Mouse (Mus musculus): ENCODE results near the gene Adora3. TPM values are rescaled to one million over a fixed set of nuclear protein-coding genes. Genes with fewer than 3 reads are reported as not detected.

The Adora3 gene
- total RNA-seq, 2 experiments from 2014 or later, result 1.1 to 1.4 TPM

- DNase-seq (ENCODE audit: low spot score in 2 of 2), result no peak
Measured at GRCm38 (mm10) chr3:105929821-105930220, 59.2 kb downstream of the Adora3 start.

- no peak for DNase-seq (ENCODE audit: low spot score in 2 of 2)
Measured at GRCm38 (mm10) chr3:105931095-105931494, 60.4 kb downstream of the Adora3 start.

GRCm38 (mm10) chr3:105932240-105933071 lies 61.8 kb downstream of the Adora3 start, which contains the start of gene I830077J02Rik:
Gene I830077J02Rik (minus strand): TSS chr3:105932664.
- no peak for DNase-seq (ENCODE audit: low spot score in 2 of 2)

- no peak for DNase-seq (ENCODE audit: low spot score in 2 of 2)
Measured at GRCm38 (mm10) chr3:105933926-105934325, 63.3 kb downstream of the Adora3 start.

- no peak for DNase-seq (ENCODE audit: low spot score in 2 of 2)
Measured at GRCm38 (mm10) chr3:105935033-105935432, 64.4 kb downstream of the Adora3 start.

GRCm38 (mm10) chr3:105936111-105936510 lies 65.5 kb downstream of the Adora3 start:
- no peak for DNase-seq (ENCODE audit: low spot score in 2 of 2)

- DNase-seq (ENCODE audit: low spot score in 2 of 2), result no peak
Measured at GRCm38 (mm10) chr3:105951348-105951747, 80.7 kb downstream of the Adora3 start.

- DNase-seq (ENCODE audit: low spot score in 2 of 2), result no peak
Measured at GRCm38 (mm10) chr3:105957235-105957634, 86.6 kb downstream of the Adora3 start.

GRCm38 (mm10) chr3:105958204-105958603 lies 87.5 kb downstream of the Adora3 start:
- DNase-seq (ENCODE audit: low spot score in 2 of 2), result no peak

Other genes with a start within 250 kb of the Adora3 start
- 10 to 100 TPM; 12.0 to 13.5 TPM for gene Ddx20, start 183.3 kb upstream of the Adora3 start, total RNA-seq (2021)
- gene Inka2, start 166.3 kb upstream of the Adora3 start, total RNA-seq (2021), result 10 to 100 TPM; 70.5 to 74.0 TPM
- gene Rap1a, start 69.5 kb upstream of the Adora3 start, total RNA-seq (2021), result 10 to 100 TPM; 80.5 to 96.2 TPM
- under 1 TPM in 1 of 2 experiments, not detected in 1; 0.51 TPM for gene Tmigd3, start within 50 bp of the Adora3 start, total RNA-seq (2021)
- gene I830077J02Rik, start 61.8 kb downstream of the Adora3 start, total RNA-seq (2021), result 1 to 10 TPM in 1 of 2 experiments, under 1 TPM in 1; 0.28 to 1.0 TPM
- gene Wdr77, start 88.5 kb downstream of the Adora3 start, total RNA-seq (2021), result 10 to 100 TPM; 44.1 to 51.2 TPM
- gene Atp5f1, start 89.2 kb downstream of the Adora3 start, total RNA-seq (2021), result 100 to 1,000 TPM; 250 to 254 TPM
- 1 to 10 TPM; 2.0 to 2.7 TPM for gene Ovgp1, start 102.9 kb downstream of the Adora3 start, total RNA-seq (2021)
- gene Pifo, start 143.8 kb downstream of the Adora3 start, total RNA-seq (2021), result under 1 TPM in 1 of 2 experiments, not detected in 1; 0.84 TPM
- not detected for gene Chil5, start 162.0 kb downstream of the Adora3 start, total RNA-seq (2021)
- gene Chia1, start 242.4 kb downstream of the Adora3 start, total RNA-seq (2021), result under 1 TPM; 0.48 to 0.62 TPM